Mouse (Mus musculus): ENCODE measurements around the gene Nkx2-5. TPM values are rescaled to one million over a fixed set of nuclear protein-coding genes. Genes with fewer than 3 reads are reported as not detected.

Nkx2-5 gene
- total RNA-seq, 4 experiments from 2014 or later, result 75.8 to 81.5 (median 79.7) TPM

GRCm38 (mm10) chr17:26850358-26851135 is 5.7 kb upstream of the Nkx2-5 start:
- DNase-seq (ENCODE audit: low spot score), result no peak

- DNase-seq (ENCODE audit: low spot score), result no peak
Observed at GRCm38 (mm10) chr17:26849746-26850357, 5.0 kb upstream of the Nkx2-5 start.

GRCm38 (mm10) chr17:26849106-26849745 is 4.4 kb upstream of the Nkx2-5 start:
- no peak for DNase-seq (ENCODE audit: low spot score)

DNA sequence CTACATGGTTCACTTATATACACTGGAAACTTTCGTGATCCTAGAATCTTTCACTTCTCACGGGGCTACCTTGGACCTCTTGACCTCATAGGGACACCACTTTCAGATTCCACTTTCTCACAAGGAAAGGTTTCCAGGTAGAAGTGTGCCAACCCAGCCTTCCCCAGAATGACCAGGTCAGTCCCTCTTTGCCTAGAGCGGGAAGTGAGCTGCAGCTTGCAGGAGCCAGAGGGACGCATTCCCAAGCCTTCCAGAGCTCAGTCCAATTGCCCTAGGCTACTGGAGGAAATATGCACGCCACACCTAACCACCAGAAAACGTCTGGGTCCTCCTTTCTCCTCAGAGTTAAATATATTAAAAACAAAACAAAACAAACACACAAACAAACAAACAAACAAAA is 3.4 kb upstream of the Nkx2-5 start:
- DNase-seq (ENCODE audit: low spot score), result no peak

DNA sequence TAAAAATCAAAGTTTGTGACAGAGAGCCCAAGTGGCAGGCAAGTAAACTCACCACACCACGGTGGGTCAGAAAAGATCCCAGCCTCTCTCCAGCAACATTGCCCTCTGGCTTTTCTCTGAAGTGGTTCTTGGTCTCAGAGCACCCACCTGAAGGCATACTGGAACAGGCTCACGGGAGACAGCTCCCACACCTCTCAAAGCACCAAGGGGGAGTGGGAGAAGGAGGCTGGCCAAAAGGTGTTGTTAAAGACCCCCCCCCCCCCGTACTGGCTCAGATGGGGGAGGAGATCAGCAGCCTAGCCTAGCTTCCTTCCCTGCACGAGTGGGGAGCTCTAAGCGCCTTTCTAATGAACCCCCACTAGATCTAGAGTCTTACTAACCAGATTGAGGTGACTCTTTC is 3.0 kb upstream of the Nkx2-5 start:
- DNase-seq (ENCODE audit: low spot score), result no peak

- no peak for DNase-seq (ENCODE audit: low spot score)
Observed at GRCm38 (mm10) chr17:26846411-26846810, 1.6 kb upstream of the Nkx2-5 start.

GRCm38 (mm10) chr17:26845149-26846050 is 591 bp upstream of the Nkx2-5 start:
- no peak for DNase-seq (ENCODE audit: low spot score)

GRCm38 (mm10) chr17:26844371-26844851 is 398 bp downstream of the Nkx2-5 start:
- DNase-seq (ENCODE audit: low spot score), result no peak

- DNase-seq (ENCODE audit: low spot score), result no peak
Observed at GRCm38 (mm10) chr17:26843696-26844236, 1.0 kb downstream of the Nkx2-5 start.

DNA sequence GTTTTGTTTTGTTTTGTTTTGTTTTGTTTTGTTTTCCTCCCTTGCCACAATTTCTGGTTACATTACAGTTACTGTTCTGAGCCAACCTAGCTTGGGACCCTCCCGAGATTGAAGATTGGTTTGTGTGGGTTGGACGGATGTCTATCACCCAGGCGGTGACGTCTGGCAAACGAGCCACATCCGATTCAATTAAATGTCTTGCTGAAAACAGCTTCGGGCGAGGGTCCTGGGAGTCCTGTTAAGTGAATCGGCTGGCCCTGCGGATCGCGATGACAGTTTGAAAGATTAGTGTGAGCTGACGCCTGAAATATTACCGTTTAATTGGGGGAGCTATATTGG is 1.6 kb downstream of the Nkx2-5 start:
- DNase-seq (ENCODE audit: low spot score), result no peak

- no peak for DNase-seq (ENCODE audit: low spot score)
Observed at GRCm38 (mm10) chr17:26842431-26843228, 2.2 kb downstream of the Nkx2-5 start.

DNA sequence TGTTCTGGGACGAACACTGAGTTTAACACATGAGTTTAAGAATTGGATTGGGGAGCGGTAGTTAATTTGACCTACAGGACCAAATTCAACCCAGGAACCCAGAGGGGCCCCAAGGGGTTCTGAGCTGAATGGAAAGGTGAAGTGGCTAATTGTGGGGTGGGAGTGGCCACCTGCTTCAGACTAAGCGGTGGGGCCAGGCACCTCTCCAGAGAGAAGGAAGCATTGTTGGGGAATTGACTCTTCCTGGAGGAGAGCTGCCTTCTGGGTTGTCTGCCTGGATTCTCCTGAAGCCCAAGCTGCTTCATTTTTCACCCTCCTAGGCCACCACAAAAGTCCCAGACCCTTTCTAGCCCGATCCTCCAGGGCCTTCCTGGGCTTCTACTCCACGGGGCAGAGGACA is 2.8 kb downstream of the Nkx2-5 start:
- no peak for DNase-seq (ENCODE audit: low spot score)

DNA sequence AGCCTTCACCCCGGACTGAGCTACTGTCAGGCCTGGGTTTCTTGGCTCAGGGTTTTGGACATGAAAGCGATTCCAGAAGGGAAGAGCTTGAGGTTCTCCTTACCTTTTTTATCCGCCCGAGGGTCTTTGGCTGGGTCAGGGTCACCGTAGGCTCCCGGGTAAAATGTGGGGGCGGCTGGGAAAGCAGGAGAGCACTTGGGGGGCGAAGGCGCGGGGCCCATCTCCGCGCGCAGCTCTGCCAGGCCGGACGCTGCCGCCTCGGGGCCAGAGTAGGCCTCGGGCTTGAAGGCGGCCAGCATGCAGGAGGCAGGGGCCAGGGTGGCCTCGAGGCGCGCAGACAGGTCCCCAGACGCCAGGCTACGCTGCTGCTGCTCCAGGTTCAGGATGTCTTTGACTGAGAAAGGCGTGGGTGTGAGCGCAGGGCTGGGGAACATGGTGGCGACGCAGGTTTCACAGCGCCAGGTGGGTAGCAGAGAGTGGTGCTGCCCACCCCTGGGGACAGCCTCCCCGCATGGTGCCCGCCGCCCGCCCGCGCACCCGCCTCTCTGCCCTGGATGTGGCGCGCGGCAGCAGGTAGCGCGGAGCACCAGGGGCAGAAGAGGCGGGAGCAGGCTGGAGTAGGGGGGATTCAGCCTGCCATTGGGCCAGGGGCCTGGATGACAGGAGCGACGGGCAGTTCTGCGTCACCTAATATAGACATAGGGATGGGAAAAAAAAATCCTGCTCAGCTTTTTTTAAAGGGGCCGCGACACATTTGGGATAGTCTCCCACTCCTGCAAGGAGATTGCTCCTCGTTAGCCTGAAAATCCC is 3.7 kb downstream of the Nkx2-5 start:
- no peak for DNase-seq (ENCODE audit: low spot score)

- no peak for DNase-seq (ENCODE audit: low spot score)
Observed at GRCm38 (mm10) chr17:26840439-26840780, 4.4 kb downstream of the Nkx2-5 start.

DNA sequence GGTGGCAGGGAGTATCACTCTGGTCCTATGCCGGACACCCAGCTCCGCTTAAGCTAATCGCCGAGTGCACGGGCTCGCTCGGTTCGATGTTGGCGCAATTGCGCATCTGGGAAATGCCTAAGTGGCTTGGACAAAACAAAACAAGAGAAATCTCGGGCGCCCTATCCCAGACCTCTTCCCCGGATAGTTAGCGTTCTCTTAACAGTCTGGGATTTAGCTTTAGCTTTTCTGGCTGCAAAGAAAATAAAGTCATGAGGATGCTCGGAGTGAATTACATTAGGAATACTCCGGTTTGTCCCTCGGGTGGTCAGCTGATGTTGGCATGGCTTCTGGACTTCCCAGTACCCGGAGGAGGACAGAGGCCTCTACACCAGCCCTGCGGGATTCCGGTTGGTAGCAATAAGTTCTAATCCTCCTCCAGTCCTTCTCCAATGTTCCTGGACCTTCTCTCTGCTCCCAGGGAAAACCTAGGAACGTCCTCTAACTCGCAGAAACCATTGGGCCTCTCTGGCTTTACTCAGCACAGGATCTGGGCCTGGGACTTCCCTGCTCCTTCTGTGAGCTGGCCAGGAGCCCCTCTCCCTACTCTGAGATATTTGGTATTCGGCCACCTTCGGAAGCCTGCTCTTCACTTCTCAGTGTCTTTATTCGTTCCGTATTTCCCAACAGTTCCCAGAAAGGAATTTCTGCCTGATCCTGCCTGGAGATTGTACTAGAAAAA is 4.9 kb downstream of the Nkx2-5 start:
- DNase-seq (ENCODE audit: low spot score), result no peak

DNA sequence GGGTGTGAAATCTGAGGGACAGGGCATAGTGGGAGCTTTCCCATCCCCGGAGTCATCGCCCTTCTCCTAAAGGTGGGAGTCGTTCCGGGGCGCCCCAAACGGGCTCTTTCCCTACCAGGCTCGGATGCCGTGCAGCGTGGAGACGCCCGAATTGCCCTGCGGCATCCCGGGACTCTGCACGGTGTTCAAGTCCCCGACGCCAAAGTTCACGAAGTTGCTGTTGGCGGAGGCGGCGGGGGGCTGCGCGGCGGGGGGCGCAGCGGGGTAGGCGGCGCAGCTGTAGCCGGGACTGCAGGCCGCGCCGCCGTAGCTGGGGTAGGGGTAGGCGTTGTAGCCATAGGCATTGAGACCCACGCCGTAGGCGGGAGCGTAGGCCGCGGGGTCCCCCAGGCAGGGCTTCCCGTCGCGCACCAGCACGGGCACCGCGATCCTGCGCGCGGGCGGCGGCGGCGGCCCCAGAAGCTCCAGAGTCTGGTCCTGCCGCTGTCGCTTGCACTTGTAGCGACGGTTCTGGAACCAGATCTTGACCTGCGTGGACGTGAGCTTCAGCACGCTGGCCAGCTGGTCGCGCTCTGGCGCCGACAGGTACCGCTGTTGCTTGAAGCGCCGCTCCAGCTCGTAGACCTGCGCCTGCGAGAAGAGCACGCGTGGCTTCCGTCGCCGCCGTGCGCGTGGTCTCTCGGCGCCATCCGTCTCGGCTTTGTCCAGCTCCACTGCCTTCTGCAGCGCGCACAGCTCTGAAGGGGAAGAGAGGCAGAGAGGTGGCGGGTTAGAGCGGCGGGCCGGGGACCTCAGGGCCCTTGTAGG is 5.7 kb downstream of the Nkx2-5 start:
- DNase-seq (ENCODE audit: low spot score), result no peak

DNA sequence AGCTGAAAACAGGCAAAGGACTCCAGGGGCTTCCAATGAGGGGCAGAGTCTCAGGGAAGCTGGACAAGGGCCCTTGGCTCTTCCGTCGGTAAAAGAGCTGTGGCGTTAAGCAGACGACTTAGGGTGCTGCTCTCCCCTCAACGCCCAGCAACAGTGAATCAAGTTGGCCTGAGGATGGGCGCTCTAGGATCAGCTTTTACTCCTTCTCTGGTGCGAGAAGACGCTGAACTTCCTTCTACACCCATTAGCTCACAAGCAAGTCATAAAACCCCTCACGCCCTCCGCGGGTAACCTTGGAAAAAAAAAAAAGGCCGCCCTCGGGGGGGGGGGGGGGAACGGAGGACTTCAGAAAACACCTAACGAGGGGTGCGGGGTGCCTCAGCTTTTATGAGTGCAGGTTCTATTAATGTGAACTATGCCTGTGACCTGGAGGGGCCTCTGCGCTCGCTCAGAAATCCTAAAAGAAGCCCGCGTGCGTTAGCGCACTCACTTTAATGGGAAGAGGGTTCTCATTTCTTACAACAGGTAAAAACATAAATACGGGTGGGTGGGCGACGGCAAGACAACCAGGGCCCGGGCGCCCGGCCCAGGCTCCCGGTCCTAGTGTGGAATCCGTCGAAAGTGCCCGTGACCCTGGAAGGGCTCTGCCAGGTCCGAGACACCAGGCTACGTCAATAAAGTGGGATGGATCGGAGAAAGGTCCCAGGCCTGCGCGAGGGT is 6.5 kb downstream of the Nkx2-5 start:
- no peak for DNase-seq (ENCODE audit: low spot score)

GRCm38 (mm10) chr17:26837546-26837985 is 7.2 kb downstream of the Nkx2-5 start:
- no peak for DNase-seq (ENCODE audit: low spot score)

All from heart, adult 8-10 months (tissue).